Mouse (Mus musculus): ENCODE measurements around the gene Flrt1.
"Not testable (repeated sequence)": the region's sequence is repeated elsewhere in the genome, so short reads cannot be mapped to it uniquely, and the experiment has no call there.

The Flrt1 gene

DNA sequence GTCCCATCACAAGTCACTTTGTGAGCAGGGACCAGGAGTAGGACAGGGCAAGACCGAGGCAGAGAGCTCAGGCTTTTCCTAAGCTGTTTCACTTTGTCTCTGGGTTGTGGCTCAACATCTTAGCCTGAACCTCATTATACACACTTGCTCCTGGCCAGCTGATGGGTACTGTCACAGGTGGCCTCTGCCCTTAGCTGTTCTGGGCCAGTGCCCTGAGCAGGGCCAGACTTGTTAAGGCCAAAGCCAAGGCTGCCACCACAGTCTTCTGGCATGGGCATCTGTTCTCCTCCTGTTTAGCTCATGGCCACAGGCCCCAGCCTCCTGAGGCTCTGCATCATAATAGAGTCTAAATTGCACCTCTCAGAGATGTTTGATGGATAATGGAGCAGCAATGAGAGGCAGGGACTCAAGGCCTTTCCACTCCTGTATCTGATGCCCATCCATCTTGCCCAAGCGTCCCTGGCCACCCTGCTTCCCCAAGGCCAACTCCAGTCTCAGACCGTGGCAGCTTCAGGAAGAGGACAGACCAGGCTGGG is 5.8 kb downstream of the Flrt1 start:
- DNase-seq, result no peak

DNA sequence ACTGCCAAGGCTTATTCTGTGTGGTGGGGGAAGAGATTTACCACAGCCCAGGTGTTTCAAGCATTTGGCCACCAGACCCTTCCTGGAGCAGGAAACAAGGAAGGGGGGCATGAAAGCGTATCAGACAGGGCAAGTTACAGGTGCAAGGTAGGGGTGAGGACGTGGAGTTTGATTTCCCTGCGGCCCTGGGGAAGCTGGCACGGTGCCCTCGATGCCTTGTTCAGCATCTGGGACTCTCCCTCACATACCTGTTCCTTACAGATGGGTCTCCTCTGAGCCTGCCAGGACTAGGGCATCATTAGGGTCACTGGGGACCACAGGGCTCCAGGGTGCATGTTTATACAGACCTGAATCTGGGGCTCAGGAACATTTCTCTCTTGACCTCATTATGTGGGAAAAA is 12.8 kb downstream of the Flrt1 start:
- no peak for DNase-seq

DNA sequence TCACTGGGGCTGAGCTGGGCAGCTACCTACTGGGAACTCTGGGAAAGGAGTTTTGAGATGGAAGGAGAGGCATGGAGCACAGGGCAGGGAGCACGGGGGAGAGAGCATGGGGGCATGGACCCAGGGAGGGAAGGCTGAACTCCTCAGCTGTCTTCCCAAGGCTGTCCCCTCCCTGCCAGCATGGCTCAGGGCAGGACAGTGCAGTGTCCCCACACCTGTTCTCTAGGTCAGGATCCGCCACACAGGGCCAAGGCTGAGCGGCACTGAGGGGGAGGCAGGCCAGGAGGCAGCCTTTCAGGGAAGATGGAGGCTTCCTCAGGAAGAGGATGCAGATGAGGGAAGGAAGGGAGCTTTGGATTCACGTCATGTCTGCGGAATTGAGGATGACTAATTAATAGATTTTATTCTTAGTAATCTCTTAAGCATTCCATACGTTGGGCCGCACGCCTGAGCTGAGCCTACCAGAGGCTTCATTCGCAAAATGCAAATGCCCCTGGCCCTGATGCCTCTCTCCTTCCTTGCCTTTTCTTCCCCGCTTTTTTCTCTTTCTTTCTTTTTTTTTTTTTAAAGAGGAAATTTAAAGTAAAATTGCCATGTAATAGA is 14.0 kb downstream of the Flrt1 start:
- DNase-seq, result no peak

DNA sequence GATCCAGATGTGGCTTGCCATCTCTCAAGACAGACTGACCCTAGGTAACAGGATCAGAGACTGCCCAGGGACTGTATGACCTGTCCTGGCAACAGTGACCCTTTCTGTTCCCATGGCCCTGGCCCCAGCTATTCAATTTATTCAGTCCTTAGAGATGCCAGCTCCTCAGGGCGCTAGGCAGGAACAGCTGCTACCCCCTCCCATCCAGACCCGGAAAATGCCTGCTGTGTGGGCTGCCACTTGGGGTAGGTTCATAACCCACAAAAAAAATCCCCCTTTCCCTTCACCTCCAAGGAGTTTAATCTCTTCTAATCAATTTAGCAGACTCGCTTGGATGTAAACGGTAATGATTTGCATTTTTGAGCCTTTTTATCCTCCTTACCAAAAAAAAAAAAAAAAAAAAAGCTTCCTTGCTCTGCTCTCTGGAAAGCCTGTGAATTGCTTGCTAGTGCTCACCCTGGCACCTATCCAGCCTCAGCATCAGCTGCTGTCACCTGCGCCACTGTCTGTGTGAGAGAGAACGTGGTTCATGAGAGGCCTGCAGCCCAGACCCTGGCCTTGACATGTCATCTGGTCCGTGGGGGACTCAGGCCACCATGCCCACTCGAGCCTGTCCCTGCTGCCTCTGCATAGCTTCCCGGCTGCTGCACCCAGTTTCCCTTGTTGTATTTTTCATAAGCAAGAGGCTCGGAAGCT is 15.0 kb downstream of the Flrt1 start:
- no peak for DNase-seq

DNA sequence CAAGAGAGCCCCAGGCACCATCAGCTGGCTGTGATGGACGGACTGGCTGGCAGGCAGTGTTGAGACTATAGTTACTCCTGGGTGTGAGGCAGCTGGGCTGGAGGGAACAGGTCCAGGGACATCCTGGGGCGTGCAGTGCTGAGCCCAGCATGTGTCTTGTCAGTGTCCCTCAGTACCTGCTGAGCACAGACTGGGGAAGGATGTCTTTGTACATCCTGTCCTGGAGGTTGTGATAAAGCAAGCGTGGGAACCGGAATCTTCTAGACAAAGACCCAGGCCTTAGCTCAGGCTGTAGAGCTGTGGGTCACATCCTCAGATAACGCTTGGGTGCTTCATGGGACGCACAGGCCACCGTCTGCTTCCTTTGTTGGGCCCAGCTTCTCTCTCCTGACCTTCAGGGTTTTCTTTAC is 15.7 kb downstream of the Flrt1 start:
- no peak for DNase-seq

DNA sequence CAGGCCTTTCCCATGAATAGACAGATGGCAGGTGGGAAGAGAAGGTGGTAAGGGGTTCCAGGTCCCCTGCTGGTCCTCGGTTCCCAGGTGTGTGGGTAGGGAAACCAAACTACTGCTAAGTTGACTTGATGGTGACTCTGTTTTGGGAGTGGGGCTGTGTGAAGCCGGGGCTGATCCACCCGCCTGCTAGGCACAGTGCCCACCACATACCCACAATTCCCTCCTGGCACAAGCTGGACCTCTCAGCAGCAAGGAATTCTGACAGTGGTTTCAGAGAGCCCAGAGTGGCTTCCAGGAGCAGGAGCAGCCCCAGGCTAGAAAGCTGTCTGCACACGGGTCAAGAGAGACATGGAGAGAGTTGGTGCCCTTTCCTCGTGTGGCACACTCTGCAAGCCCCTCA is 16.5 kb downstream of the Flrt1 start:
- no peak for DNase-seq

DNA sequence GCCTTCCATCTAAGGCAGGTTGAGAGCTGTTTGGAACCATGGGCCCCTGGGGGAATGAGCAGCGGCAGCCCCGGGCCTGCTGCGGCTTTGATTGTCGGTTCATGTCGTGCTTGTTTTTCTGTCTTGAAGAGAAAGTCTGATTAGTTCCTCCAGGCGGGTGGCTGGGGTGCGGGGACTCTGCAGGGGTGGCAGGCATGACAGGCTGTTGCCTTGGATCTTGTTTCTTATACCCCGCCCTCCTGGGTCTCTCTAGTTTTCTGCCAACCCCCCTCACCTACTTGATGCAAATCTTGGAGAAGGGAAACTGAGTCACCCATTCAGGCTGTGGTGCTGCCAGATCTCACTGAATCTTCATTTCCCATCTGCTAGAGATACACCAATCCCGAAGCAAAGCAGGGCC is 17.0 kb downstream of the Flrt1 start:
- DNase-seq, result no peak

DNA sequence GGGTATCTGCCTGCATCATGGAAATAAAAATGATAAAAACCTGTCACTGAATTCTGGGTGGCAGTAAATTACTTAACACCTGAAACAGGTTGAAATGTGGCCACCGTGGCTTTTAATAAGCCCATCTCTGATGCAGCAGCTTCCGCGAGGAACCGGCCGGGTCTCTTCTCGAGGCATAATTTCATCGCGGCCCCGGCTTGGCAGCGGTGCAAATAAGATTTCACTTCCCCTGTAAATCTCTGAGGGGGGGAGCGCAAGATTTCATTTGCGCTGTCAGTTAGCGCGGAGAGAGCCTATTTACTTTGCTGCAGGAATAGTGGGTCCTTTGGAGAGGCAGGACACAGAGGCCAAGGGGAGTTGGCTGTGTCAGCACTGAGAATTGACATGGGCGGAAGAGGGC is 20.8 kb downstream of the Flrt1 start:
- no peak for DNase-seq

DNA sequence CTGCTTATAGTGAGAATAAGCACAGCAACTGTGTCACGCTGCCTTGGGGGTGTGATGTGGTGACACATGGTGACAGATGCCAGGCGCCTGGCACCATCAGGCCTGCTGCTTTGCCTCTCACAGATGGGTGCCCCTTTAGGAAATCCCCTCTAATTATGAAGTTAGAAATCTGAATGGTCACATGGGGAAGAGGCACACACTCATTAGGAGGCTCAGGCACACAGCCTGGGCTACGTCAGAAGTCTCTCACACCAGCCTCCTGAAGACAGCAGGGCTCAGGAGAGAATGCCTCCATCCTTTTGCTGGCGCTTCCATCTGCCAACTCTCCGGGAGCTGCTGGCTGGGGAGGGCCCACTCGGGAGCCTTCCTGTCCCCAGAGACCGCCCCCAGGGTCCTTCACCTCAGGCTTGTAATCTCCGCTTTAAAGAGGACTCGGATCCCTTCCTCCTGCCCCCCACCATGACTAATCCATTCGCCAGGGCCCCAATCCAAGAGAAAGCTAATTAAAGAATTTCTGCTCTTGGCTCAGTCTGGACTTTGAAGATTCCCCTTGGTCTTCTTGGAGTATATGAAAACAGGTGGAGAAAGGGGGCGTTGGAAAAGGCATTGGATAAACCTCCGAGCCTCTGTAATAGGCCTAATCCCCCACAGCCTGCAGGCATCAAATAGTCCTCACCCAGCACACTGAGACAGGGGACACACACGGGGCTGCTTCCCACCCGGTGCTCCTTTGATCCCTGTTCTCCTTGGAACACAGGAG is 22.3 kb downstream of the Flrt1 start:
- DNase-seq, result no peak

DNA sequence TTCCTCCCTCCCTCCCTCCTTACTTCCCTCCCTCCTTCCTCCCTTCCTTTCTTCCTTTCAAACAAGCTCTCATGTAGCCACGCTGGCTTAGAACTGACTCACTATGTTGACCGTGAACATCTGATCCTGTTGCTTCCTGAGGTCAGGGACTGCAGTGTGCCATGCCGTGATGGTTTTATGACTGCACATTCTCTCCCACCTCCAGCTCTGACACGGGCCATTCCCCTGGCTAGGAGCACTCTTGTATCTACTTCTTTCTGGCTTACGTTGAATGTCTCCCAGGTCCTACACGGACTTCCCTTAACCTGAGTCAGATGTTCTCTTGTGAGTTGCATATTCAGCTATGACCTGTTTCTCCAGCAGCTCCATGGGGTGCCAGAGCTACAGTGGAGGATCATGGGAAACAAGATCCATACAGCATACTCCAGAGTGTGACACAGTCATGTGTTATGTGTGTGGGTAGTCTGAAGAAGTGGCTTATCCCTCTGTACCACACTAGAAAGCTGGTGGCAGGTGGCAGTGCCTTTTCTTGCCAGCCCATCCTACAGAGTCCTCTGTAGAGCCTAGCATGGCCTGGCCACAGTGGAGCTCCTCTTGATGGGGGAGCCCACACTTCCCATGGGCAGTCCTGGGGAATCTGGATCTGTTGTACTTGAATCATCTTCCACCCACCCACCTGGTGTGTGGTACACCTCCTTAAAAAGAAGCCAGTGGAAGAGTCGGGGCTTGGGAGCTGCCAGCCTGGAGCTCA is 23.8 kb downstream of the Flrt1 start:
- DNase-seq, result no peak

DNA sequence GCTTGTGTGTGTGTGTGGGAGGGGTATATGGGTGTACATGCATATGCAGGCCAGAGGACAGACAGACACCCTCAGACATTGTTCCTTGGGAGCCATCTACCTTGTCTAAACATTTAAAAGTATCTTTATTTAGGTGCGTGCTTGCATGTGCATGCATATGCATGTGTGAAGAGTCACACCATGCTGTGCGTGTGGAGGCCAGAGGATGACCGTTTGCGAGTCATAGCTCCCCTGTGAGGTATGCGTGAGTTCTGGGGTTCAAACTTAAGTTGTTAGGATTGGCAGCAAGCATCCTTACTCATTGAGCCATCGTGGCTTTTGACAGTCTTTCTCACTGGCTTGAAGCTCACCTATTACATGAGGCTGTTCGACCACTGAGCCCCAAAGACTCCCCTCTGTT is 27.3 kb downstream of the Flrt1 start:
- DNase-seq, result no peak

DNA sequence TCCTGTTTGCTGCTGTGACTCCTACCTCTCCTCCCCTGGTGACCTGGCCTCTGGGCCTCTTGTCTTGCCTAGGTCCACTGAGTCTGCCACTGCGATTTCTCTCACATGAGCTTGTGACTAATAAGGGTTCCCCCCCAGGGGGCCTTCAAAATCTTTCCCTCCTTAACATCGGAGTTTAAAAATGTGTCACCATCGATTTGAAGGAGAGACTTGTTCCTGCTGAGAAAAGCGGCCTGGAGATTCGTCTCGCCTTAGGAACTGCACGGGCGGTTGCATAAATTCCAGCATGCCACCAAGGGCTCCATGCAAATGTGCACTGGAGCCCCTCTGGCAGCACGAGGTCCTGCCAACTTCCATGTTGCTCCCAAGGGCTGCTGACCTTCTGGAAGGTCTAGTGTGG is 27.9 kb downstream of the Flrt1 start:
- DNase-seq, result no peak

DNA sequence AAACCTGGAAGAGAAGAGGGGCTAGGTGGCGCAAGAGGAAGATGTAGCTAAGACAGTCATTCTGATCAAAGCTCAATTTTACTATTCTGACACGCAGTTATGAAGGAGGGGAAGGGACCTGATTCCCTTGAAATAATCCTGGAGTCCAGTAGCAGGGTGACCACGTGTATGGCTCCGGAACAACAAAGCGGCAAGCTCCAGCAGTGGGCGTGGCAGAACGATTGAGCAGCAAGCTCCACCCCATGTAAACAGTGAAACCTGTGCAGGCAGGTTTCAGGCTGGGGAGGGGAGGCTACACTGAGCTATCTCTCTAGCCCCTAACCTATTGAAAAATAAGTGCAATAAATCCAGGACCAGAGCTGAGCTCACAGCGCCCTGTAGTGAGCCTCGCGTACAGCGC is 30.2 kb downstream of the Flrt1 start:
- DNase-seq, result not testable (repeated sequence)

DNA sequence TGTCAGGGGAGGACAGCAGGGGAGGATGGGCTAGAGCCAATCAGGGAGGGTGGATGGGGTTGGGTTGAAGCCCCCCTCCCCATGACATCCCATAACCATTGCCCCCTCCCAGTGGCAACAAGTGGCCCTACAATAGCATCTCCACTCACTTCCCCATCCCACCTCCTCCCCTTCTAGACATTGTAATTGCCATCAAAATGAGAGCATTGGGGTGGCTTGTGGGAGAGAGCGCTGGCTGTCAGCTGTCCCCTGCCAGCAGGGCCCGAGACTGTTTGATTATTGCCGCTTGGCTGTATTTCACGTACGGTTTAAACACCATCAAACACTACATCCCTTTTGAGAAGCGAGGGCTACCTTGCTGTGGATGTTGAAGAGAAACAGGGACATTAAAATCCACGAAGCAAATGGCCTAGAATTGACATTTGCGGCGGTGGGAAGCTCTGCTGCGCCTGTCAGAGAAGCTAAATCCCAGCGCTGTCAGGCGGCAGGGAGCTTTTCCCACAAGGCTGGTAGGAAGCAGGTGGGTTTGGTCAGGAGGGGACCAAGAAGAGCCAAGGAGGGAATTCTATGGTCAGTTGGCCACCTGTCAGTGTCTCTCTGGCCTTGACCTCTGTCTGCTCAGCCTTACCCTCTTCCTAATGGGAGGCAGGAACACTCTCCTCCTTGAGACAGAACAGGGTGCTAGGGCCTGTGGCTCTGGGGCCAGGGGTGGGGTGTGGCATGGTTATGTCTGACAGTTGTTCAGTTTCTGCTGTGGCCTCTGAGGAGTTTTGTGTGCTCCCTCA is 31.3 kb downstream of the Flrt1 start:
- DNase-seq, result no peak

DNA sequence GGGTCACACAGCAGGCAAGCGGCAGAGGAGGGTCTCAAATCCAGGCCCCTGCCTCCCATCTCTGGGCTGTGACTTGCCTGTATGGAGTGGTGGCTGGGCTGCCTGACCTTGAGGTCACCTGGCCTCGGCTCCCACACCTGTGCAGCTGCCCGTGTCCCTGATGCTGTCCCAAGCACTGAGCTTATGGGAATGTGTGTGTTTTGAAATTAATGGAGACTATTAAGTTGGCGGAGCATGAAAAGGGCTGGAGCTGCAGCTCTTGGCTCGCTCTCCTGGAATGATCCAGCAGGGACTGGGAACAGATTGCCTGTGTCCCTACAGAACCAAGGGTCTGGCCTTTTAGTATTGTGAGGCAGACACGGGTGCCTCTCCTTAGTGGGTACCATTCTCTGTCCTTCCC is 33.3 kb downstream of the Flrt1 start:
- DNase-seq, result no peak

DNA sequence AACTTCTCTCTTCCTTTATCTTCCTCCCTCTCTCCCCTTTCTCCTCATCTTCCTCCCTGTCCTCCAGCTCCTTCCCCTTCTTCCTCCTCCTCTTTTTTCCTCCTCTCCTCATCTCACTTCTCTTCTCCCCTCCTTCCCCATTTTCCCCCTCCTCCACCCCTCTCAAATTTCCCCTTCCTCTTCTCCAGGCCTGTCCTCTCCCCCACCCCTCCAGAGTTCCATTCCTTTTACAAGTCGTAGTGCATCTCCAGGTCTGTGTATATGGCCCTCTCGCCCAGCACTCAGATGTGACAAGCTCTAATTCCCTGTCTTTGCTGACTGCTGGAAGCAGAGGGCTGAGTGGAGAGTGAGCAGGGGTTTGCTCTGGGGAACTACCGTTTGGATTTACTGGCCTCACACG is 34.8 kb downstream of the Flrt1 start:
- no peak for DNase-seq

DNA sequence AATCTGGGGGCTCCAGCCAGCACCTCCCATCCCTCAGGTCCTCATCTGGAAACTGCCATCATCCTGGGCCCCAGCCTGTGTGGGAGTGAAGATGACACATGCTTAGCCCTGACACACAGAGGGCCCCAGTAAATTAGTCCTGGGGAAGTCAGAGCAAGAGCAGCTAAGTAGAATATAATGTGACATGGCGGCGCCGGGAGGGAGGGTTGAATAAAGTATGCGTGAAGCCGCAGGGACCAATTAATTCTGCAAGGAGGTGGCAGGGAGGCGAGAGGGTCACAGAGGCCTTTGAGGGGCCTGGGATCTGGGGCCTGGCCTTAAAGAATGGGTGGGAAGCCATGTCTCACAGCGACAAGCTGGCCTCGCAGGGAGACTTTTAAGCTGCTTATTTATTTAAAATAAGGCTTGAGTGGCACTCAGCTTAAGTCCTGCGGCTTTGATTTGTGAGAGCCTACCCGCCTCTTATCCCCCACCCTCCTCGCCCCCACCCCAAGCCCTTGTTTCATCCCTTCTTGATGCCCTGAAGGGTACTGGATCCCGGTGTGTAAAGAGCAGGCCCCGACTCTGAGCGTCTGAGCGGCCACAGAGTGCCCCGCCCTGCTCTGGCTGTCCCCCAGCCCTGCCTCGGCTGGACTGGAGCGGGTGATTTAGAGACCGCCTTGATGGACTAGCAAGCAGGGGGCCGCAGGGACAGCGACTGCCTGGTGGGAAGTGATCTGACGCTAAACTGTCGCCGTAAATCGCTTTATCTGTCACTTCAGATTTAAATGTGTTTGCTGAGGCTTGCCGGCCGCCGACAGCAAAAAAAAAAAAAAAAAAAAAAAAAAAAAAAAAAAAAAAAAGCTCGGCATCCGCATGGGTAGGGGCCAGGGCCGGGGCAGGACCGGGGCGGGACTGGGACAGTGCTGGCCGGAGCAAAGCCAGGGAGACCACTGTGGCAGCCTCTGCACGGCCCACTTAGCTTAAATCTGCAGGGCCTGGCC is 35.5 kb downstream of the Flrt1 start:
- no peak for DNase-seq

DNA sequence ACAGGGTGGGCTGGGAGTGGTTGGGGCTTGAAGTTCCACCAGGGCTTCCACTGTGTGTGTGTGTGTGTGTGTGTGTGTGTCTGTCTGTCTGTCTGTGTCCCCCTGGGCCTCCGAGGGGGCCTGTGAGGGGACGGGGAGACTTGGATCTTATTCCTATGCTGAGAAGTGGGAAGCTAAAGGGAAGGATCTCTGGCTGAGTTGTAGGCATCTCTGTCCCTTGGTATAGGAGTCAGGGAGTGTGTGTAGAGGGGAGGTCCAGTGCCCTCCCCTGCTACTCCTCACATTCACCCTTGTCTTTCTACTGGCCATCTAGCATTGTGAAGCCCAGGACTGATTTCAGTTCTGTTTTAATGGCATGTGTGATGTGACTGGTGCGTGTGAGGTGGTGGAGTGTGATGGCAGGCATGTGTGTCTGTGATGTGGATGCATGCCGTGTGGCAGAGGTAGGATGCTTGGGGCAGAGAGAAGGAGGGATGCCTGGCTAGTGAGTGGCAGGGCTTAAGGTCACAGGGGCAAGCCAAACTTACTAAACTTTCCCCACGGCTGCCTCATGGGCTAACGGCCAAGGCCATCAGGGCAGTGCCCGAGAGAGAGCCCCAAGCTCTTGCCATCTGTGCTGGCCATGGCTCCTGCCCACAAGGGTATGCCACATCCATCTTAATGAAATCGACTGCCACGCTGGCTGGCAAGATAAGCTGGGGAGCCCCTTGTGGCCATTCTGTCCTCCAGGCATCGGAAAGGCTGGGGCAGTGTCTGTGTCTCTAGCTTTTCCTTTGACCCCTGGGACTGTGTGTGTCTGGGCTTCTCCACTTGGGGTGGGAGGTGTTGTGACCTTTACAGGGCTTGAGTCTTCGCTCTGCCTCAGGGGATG is 36.6 kb downstream of the Flrt1 start:
- DNase-seq, result no peak

DNA sequence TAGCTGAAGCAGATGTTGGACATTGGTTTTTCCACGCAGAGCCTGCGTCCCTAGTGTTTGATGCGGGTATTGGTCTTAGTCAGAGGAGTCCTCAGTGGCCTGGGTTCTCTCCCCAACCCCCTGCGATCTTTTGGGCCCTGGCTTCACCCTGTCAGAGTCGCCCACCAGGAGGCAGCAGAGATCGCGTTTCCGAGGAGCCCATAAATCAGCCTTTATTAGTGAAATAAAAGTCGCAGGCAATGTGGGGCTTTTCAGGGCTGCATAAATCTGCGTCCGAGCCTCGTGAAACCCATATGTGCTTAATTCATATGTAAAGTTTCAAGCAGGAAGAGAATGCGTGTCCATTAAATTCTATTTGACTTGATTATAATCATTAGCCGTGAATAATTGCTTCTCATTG is 37.4 kb downstream of the Flrt1 start:
- peak; percentile 85 for DNase-seq

Measured in thymus, postnatal 14 days (tissue).